Mouse (Mus musculus): ENCODE results near the gene Dennd2a.

DNA sequence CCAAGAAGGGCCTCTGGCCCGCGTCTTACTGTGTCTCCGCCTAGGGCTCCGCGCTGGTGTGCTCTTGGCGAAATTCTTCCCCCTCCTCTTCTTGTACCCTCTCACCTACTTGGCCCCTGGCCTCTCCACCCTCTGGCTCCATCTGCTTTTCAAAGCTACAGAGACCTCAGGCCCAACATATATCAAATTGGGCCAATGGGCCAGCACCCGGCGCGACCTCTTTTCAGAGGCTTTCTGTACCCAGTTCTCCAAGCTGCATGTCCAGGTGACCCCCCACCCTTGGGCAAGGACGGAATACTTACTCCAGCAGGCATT lies 16.8 kb upstream of the Dennd2a start:
- TF ChIP-seq POLR2A (IDR thresholded peaks at IDR 0.05; ENCODE audit: borderline replicate concordance, low read depth, low read length), result no peak
- no peak for TF ChIP-seq CTCF (IDR thresholded peaks at IDR 0.05; ENCODE audit: low read depth, low read length)
